Mouse (Mus musculus): ENCODE data around the gene Srcap. TPM values are rescaled to one million over a fixed set of nuclear protein-coding genes. Genes with fewer than 3 reads are reported as not detected.
"Not testable (repeated sequence)": the region's sequence is repeated elsewhere in the genome, so short reads cannot be mapped to it uniquely, and the experiment has no call there.

Srcap gene
- total RNA-seq, 2 experiments from 2014 or later = 47.5 to 50.4 TPM

GRCm38 (mm10) chr7:127498407-127498806, 13.4 kb upstream of the Srcap start:
- peak; percentile 69 for TF ChIP-seq CTCF (IDR thresholded peaks at IDR 0.05)
- intact Hi-C loops (cut with DNase I) = loop anchor here (2.0 kb wide), 2 partner anchors 136 to 190 kb away; no protein-coding TSS in a partner anchor
- H3K27ac ChIP-seq = no peak overlapping the region
- H3K4me3 ChIP-seq = no peak overlapping the region
- no peak for DNase-seq

- intact Hi-C loops (cut with DNase I) = no loop called here
- Histone ChIP-seq H3K27ac (no peak overlapping the region), H3K4me3 (no peak overlapping the region)
- no peak for DNase-seq
- no peak for TF ChIP-seq CTCF (IDR thresholded peaks at IDR 0.05)
Measured at GRCm38 (mm10) chr7:127508291-127508690, 3.5 kb upstream of the Srcap start.

- H3K27ac ChIP-seq, DNase-seq: not testable (repeated sequence)
- intact Hi-C loops (cut with DNase I) = loop anchor here (2.0 to 5.0 kb wide), 2 partner anchors 31 to 77 kb away; partner anchors contain the start of genes Ccdc189, Fbrs and Rnf40
Measured at GRCm38 (mm10) chr7:127509830-127510229, 2.0 kb upstream of the Srcap start.

GRCm38 (mm10) chr7:127511241-127511640, 542 bp upstream of the Srcap start:
- no peak for DNase-seq
- peak; percentile 46 for TF ChIP-seq CTCF (IDR thresholded peaks at IDR 0.05)
- Histone ChIP-seq H3K27ac (peak overlapping the region; percentile 100), H3K4me3 (peak overlapping the region; percentile 99)
- intact Hi-C loops (cut with DNase I) = loop anchor here (2.0 to 5.0 kb wide), 2 partner anchors 32 to 76 kb away; partner anchors contain the start of genes Ccdc189, Fbrs and Rnf40

More at GRCm38 (mm10) chr7:127509830-127510229, 2.0 kb upstream of the Srcap start:
- H3K4me3 ChIP-seq = not testable (repeated sequence)

GRCm38 (mm10) chr7:127512231-127513015, 640 bp downstream of the Srcap start:
- no peak for TF ChIP-seq CTCF (IDR thresholded peaks at IDR 0.05)
- DNase-seq = peak; percentile 95
- H3K27ac ChIP-seq = peak overlapping the region; percentile 100
- H3K4me3 ChIP-seq = peak overlapping the region; percentile 99
- intact Hi-C loops (cut with DNase I) = loop anchor here (5.0 kb wide), 1 partner anchor 75 kb away; the partner anchor contains the start of genes Ccdc189 and Rnf40

GRCm38 (mm10) chr7:127513016-127513390, 1.2 kb downstream of the Srcap start:
- H3K4me3 ChIP-seq = peak overlapping the region; percentile 99
- no peak for TF ChIP-seq CTCF (IDR thresholded peaks at IDR 0.05)
- peak; percentile 26 for DNase-seq
- intact Hi-C loops (cut with DNase I) = loop anchor here (5.0 kb wide), 1 partner anchor 74 kb away; the partner anchor contains the start of genes Ccdc189 and Rnf40
- peak overlapping the region; percentile 100 for H3K27ac ChIP-seq

- no peak for DNase-seq
- TF ChIP-seq CTCF (IDR thresholded peaks at IDR 0.05) = no peak
- Histone ChIP-seq H3K27ac (peak overlapping the region; percentile 100), H3K4me3 (peak overlapping the region; percentile 99)
- intact Hi-C loops (cut with DNase I) = loop anchor here (5.0 kb wide), 1 partner anchor 74 kb away; the partner anchor contains the start of genes Ccdc189 and Rnf40
Measured at GRCm38 (mm10) chr7:127513781-127514180, 2.0 kb downstream of the Srcap start.

GRCm38 (mm10) chr7:127515846-127516245, 4.1 kb downstream of the Srcap start:
- DNase-seq = peak; percentile 62
- no peak overlapping the region for H3K4me3 ChIP-seq
- no peak for TF ChIP-seq CTCF (IDR thresholded peaks at IDR 0.05)
- no peak overlapping the region for H3K27ac ChIP-seq
- intact Hi-C loops (cut with DNase I) = loop anchor here (5.0 kb wide), 1 partner anchor 36 kb away; no protein-coding TSS in a partner anchor

- no peak for DNase-seq
- intact Hi-C loops (cut with DNase I) = loop anchor here (5.0 kb wide), 1 partner anchor 36 kb away; no protein-coding TSS in a partner anchor
- Histone ChIP-seq H3K27ac (no peak overlapping the region), H3K4me3 (no peak overlapping the region)
- TF ChIP-seq CTCF (IDR thresholded peaks at IDR 0.05) = no peak
Measured at GRCm38 (mm10) chr7:127516344-127516743, 4.6 kb downstream of the Srcap start.

GRCm38 (mm10) chr7:127519284-127519683, 7.5 kb downstream of the Srcap start, which contains the start of gene Gm42715:
Gm42715 (plus strand) TSS chr7:127519584.
- Histone ChIP-seq H3K27ac (no peak within 1 kb of the TSS), H3K4me3 (no peak within 1 kb of the TSS)
- intact Hi-C loops (cut with DNase I) = loop anchor here (5.0 kb wide), 1 partner anchor 33 kb away; no protein-coding TSS in a partner anchor
- TF ChIP-seq CTCF (IDR thresholded peaks at IDR 0.05) = no peak
- DNase-seq = no peak

- peak; percentile 28 for DNase-seq
- intact Hi-C loops (cut with DNase I) = no loop called here
- H3K4me3 ChIP-seq = no peak overlapping the region
- no peak for TF ChIP-seq CTCF (IDR thresholded peaks at IDR 0.05)
- H3K27ac ChIP-seq = no peak overlapping the region
Measured at GRCm38 (mm10) chr7:127541671-127542070, 29.9 kb downstream of the Srcap start.

- TF ChIP-seq CTCF (IDR thresholded peaks at IDR 0.05) = no peak
- peak; percentile 53 for DNase-seq
- Histone ChIP-seq H3K27ac (no peak overlapping the region), H3K4me3 (no peak overlapping the region)
- intact Hi-C loops (cut with DNase I) = no loop called here
Measured at GRCm38 (mm10) chr7:127549116-127549835, 37.5 kb downstream of the Srcap start.

Measured in gastrocnemius, adult 2 months (tissue).